Mouse (Mus musculus) natural killer cell, adult 2 months (primary cell): ENCODE measurements around the gene Gatb.

Source experiments
- DNase-seq, 2 experiments: peaks; one replicate each; pipeline ENCODE4 v3.0.0; 2022; ENCODE audit warnings: low spot score in 2 of 2

The Gatb gene

GRCm38 (mm10) chr3:85652727-85653665, 79.1 kb downstream of the Gatb start:
- DNase-seq, result no peak

- DNase-seq, result no peak
Observed at GRCm38 (mm10) chr3:85655538-85655937, 81.6 kb downstream of the Gatb start.

- DNase-seq, result no peak
Observed at GRCm38 (mm10) chr3:85659681-85660080, 85.8 kb downstream of the Gatb start.

- DNase-seq, result no peak
Observed at GRCm38 (mm10) chr3:85661926-85662813, 88.3 kb downstream of the Gatb start.

- DNase-seq, result no peak
Observed at GRCm38 (mm10) chr3:85663826-85664225, 89.9 kb downstream of the Gatb start.

GRCm38 (mm10) chr3:85664591-85665171, 90.8 kb downstream of the Gatb start:
- no peak for DNase-seq

GRCm38 (mm10) chr3:85666166-85666565, 92.2 kb downstream of the Gatb start:
- DNase-seq, result no peak

- no peak for DNase-seq
Observed at GRCm38 (mm10) chr3:85666736-85667135, 92.8 kb downstream of the Gatb start.

GRCm38 (mm10) chr3:85667683-85668082, 93.8 kb downstream of the Gatb start:
- DNase-seq, result no peak

- DNase-seq, result no peak
Observed at GRCm38 (mm10) chr3:85669844-85670243, 95.9 kb downstream of the Gatb start.

GRCm38 (mm10) chr3:85677133-85677532, 103.2 kb downstream of the Gatb start:
- no peak for DNase-seq

- no peak for DNase-seq
Observed at GRCm38 (mm10) chr3:85677952-85678351, 104.0 kb downstream of the Gatb start.

- DNase-seq, result no peak
Observed at GRCm38 (mm10) chr3:85679312-85679933, 105.5 kb downstream of the Gatb start.

GRCm38 (mm10) chr3:85679960-85680359, 106.0 kb downstream of the Gatb start:
- DNase-seq, result no peak

- no peak for DNase-seq
Observed at GRCm38 (mm10) chr3:85681136-85681535, 107.2 kb downstream of the Gatb start.

GRCm38 (mm10) chr3:85683618-85684017, 109.7 kb downstream of the Gatb start:
- DNase-seq, result no peak

GRCm38 (mm10) chr3:85685271-85685670, 111.4 kb downstream of the Gatb start:
- DNase-seq, result no peak

- DNase-seq, result no peak
Observed at GRCm38 (mm10) chr3:85688341-85688740, 114.4 kb downstream of the Gatb start.

GRCm38 (mm10) chr3:85691134-85691533, 117.2 kb downstream of the Gatb start:
- DNase-seq, result no peak

- no peak for DNase-seq
Observed at GRCm38 (mm10) chr3:85693013-85693412, 119.1 kb downstream of the Gatb start.

- no peak for DNase-seq
Observed at GRCm38 (mm10) chr3:85695056-85695455, 121.1 kb downstream of the Gatb start.

- no peak for DNase-seq
Observed at GRCm38 (mm10) chr3:85698496-85698895, 124.6 kb downstream of the Gatb start.
